Mouse (Mus musculus): ENCODE measurements around the gene Veph1.

The Veph1 gene

DNA sequence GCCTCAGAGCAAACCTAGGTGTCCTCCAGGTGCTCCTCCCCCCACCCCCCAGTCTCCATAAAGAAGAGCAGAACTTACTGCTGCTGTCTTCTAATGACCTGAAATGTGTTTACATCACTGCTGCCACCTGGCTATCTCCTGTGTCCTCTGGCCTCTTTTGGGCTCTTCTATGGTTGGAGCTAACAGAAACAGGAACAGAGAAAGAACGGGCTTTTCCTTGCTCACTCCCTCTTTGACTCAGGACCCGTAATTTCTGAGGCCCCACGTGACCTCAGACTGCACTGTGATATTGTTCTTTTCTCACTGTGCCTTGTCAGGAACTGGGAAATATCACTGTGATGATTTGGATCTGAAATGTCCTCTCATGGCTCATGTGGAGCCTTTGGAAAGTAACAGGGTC lies 271.2 kb downstream of the Veph1 start:
- DNase-seq (ENCODE audit: low spot score in 2 of 2): no peak

DNA sequence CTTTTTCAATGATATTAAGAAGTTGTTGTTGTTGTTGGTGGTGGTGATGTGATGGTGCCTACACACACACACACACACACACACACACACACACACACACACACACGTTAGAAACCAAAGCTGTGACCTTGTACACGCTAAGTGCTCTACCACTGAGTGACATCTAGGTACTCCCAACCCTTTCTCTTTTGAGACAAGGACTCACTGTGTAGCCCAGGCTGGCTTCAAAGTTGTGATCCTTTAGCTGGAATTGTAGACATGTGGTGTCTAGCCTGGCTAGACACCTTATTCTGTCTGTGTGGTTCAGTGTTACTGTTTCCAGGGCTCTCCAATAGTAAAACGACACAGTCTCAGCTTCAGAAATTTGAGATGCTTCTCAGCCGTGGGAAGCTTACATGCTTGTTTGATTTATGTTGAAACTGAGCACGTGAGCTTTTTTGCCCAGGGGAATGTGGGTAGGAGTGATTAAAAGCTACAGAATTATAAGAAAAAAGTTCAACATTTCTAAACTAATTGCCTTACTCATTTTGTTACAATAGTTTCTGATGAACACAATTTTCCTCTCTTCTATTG lies 272.3 kb downstream of the Veph1 start:
- no peak for DNase-seq (ENCODE audit: low spot score in 2 of 2)

DNA sequence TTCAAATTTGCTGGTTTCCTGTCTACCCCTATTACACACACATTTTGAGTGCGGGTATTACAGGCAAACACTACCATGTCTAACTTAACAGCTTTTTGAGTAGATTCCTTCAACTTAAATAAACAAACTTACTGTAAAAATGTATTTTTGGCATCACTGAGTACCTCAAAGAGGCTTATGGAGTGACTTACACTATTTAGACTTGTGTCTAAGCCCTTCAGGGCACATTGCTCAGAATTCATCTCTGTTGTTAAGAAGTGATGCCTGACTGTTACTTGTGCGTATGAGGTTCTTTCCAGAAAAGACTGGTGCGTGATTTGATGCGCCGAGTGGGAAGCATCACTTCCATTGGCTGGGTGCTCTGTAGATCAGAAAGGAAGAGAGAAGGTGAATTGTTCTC lies 277.5 kb downstream of the Veph1 start:
- no peak for DNase-seq (ENCODE audit: low spot score in 2 of 2)

DNA sequence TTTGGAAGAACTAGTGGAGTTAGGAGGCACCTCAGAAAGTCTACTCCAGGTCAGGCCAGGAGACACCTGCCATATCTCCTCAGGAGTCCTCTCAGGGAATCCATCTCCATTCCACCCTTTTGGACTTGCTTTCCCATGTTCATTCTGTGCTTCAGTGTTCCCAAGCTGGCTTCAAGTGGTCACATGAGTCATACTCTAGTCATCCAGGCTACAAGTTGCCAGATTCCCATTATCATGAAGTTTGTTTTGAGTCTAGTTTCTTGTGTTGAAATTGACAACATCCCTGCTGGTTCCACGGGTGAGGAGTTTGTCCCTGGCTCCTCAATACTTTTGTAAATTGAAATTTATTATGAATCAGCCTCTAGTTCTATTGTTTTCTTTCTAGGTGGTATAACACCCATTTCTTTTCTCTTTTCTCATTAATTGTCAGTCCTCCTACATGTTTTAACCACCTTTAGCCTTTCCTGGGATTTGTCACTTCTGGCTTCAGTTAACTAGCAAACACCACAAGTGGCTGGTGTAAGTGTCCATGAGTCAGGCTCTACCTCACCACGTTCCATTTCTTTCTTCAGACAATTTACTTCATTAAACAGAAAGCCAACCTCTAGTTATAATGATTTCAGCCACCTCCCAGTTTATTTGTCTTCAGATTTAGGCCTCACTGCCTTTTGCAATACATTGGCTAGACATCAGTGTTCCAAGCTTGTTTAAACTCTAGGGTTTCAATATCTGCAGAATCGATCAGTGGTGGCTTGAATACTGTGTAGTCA lies 288.8 kb downstream of the Veph1 start:
- DNase-seq (ENCODE audit: low spot score in 2 of 2): no peak

DNA sequence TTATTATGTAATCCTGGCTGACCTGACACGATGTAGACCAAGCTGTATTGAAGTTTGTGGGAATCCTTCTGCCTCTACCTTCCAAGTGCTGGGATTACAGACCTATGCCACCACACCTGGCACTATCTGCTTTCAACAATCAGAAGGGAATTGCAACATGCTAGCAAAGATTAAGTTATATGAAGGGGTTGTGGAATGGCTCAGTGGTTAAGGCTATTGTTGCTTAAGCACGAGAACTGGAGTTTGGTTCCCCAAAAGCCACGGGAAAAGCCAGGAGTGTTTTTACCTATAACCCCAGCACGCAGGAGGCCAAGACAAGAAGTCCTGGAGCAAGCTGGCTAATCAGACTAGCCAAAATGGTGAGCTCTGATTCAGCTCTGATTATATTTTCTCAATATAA lies 291.6 kb downstream of the Veph1 start:
- no peak for DNase-seq (ENCODE audit: low spot score in 2 of 2)

DNA sequence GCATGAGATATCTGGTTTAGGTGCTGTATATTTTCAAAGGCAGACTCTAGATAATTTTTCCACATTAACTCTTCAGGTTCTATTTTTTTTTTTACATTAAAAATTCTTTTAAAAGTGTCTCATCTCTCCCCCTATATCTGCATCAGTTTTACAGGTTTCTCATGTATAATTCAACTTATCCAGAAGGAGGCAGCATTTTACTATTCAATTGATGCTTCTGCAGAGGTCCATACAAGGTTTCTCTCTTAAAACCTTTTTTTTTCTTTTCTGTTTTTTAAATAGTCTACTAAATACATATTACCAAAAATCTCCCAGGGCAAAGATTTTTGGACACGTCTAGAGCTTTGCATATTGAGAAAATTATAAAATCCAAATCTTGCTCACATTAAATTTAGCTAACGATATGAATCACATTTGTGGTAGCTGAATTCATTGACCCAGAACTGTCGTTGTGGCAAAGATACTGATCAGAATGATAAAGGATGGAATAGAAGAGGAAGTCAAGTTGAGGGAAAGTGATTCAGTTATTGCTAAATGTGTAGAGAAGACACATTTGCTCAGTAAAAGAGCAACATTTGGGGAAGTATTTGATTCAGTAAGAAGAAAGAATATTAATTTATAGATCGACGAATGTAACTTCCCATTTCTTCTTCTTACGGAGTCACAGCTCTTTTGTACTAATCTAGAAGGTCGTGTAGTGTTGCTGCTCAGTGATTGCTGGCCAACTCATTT lies 292.3 kb downstream of the Veph1 start:
- no peak for DNase-seq (ENCODE audit: low spot score in 2 of 2)

Data from cerebellum, postnatal 4 days (tissue).